Mouse (Mus musculus): ENCODE measurements around the gene Zzz3.
A peak's percentile ranks its signal among the peaks of the same experiment; 100 is the strongest.
"Not testable (repeated sequence)": the region's sequence is repeated elsewhere in the genome, so short reads cannot be mapped to it uniquely, and the experiment has no call there.

The Zzz3 gene

GRCm38 (mm10) chr3:152401964-152402670 lies 6.8 kb downstream of the Zzz3 start:
- DNase-seq (ENCODE audit: low read depth, low spot score) = no peak

- DNase-seq (ENCODE audit: low read depth, low spot score) = no peak
These were observed 7.4 kb downstream of the Zzz3 start for GRCm38 (mm10) chr3:152402671-152403066.

- DNase-seq (ENCODE audit: low read depth, low spot score) = no peak
These were observed 8.6 kb downstream of the Zzz3 start for GRCm38 (mm10) chr3:152403827-152404226.

- no peak for DNase-seq (ENCODE audit: low read depth, low spot score)
These were observed 10.1 kb downstream of the Zzz3 start for GRCm38 (mm10) chr3:152405420-152405819.

- peak; percentile 58 for DNase-seq (ENCODE audit: low read depth, low spot score)
These were observed 10.8 kb downstream of the Zzz3 start for GRCm38 (mm10) chr3:152405978-152406640.

- DNase-seq (ENCODE audit: low read depth, low spot score) = no peak
These were observed 15.8 kb downstream of the Zzz3 start for GRCm38 (mm10) chr3:152410980-152411551.

- DNase-seq (ENCODE audit: low read depth, low spot score) = no peak
These were observed 17.1 kb downstream of the Zzz3 start for GRCm38 (mm10) chr3:152412362-152412761.

GRCm38 (mm10) chr3:152428925-152429324 lies 33.7 kb downstream of the Zzz3 start:
- no peak for DNase-seq (ENCODE audit: low read depth, low spot score)

- no peak for DNase-seq (ENCODE audit: low read depth, low spot score)
These were observed 37.4 kb downstream of the Zzz3 start for GRCm38 (mm10) chr3:152432677-152433076.

- DNase-seq (ENCODE audit: low read depth, low spot score) = no peak
These were observed 40.3 kb downstream of the Zzz3 start for GRCm38 (mm10) chr3:152435590-152435989.

- no peak for DNase-seq (ENCODE audit: low read depth, low spot score)
These were observed 42.8 kb downstream of the Zzz3 start for GRCm38 (mm10) chr3:152438068-152438467.

GRCm38 (mm10) chr3:152442795-152443194 lies 47.5 kb downstream of the Zzz3 start:
- no peak for DNase-seq (ENCODE audit: low read depth, low spot score)

- no peak for DNase-seq (ENCODE audit: low read depth, low spot score)
These were observed 48.8 kb downstream of the Zzz3 start for GRCm38 (mm10) chr3:152444114-152444513.

GRCm38 (mm10) chr3:152446966-152447365 lies 51.7 kb downstream of the Zzz3 start:
- DNase-seq (ENCODE audit: low read depth, low spot score) = no peak

GRCm38 (mm10) chr3:152453163-152453562 lies 57.9 kb downstream of the Zzz3 start:
- no peak for DNase-seq (ENCODE audit: low read depth, low spot score)

- DNase-seq (ENCODE audit: low read depth, low spot score) = no peak
These were observed 62.2 kb downstream of the Zzz3 start for GRCm38 (mm10) chr3:152457308-152458035.

GRCm38 (mm10) chr3:152458875-152459274 lies 63.6 kb downstream of the Zzz3 start:
- not testable (repeated sequence) for DNase-seq (ENCODE audit: low read depth, low spot score)

GRCm38 (mm10) chr3:152460802-152461201 lies 65.5 kb downstream of the Zzz3 start:
- DNase-seq (ENCODE audit: low read depth, low spot score) = no peak

GRCm38 (mm10) chr3:152462038-152462547 lies 66.8 kb downstream of the Zzz3 start:
- no peak for DNase-seq (ENCODE audit: low read depth, low spot score)

GRCm38 (mm10) chr3:152462900-152463299 lies 67.6 kb downstream of the Zzz3 start:
- DNase-seq (ENCODE audit: low read depth, low spot score) = no peak

GRCm38 (mm10) chr3:152464462-152464861 lies 69.2 kb downstream of the Zzz3 start:
- DNase-seq (ENCODE audit: low read depth, low spot score) = no peak

- peak; percentile 44 for DNase-seq (ENCODE audit: low read depth, low spot score)
These were observed 70.1 kb downstream of the Zzz3 start for GRCm38 (mm10) chr3:152465338-152465737.

All from ES-CJ7 (cell line).